Mouse (Mus musculus) lung, postnatal 0 days (tissue): ENCODE measurements around the gene Gm13272.

ENCODE experiments used
- CTCF ChIP-seq: IDR thresholded peaks from 2 replicates; pipeline ENCODE4 v1.5.1; 2016; ENCODE audit warnings: antibody characterized with exemption, mild to moderate bottlenecking
- EP300 ChIP-seq: IDR thresholded peaks from 2 replicates; pipeline ENCODE4 v1.6.1; 2016; ENCODE audit warnings: antibody characterized with exemption, mild to moderate bottlenecking, control low read depth

GRCm38 (mm10) chr4:88738480-88738879 is 41.2 kb upstream of the Gm13272 start:
- TF ChIP-seq CTCF: peak; percentile 93
- no peak for TF ChIP-seq EP300
